Mouse (Mus musculus): ENCODE results near the gene Gprc5c.

DNA sequence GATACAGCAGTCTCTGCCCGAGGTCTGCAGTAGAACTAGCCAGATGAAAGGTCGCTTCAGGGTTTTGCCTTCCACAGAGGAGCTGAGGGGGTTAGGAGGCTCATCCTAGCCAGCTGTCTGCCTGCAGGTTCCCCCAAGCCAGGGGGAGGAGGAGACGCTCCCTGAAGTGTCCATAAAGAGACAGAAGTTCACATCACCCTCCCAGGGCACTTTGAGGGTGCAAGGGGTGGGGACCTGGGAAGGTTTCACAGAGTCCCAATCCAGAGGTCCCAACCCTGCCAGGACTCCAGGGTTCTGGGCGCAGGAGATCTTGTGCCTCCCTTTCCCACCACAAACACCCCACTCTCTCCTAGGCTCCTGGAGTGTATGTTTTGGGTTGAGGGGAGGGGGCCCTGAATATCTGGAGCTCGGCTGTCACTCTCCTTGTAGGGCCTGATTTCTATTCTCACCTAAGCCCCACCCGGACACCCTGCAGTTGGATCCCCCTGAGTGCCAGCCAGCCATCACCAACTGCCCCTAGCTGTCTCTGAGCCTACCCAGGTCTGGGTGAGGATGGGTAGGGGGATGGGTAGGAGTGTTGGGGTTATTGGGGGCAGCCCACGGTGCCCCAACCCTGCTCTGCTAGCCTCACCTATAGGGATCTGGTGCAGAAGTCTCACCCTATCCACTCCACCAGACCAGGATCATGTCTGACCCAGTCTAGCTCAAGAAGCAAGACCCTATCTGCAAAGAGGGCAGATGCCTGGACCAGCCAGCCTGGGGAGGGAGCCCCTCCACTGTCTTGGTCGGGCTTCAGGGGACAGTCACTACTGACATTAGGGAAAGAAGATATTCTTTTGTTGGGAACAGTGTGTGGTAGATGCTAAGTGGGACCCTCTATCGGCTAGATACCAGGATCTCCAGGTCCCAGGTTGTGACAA, 23.5 kb downstream of the Gprc5c start:
- TF ChIP-seq CTCF (IDR thresholded peaks at IDR 0.05; ENCODE audit: insufficient read depth, low read length) (no peak), POLR2A (IDR thresholded peaks at IDR 0.05; ENCODE audit: borderline replicate concordance, extremely low read depth, low read depth, low read length) (no peak)

Measured in lung, adult 2 months (tissue).